Mouse (Mus musculus) embryonic facial prominence, embryonic 15.5 days (tissue): Measurements from ENCODE around the gene Pip5k1c. TPM values are rescaled to one million over a fixed set of nuclear protein-coding genes. Genes with fewer than 3 reads are reported as not detected.

Experiments used
- ATAC-seq: fragments of 200-750 bp; cut with Nextera tagmentation; 2 replicates; pipeline ENCODE4 v1.8.0; 2017; ENCODE audit warnings: low read depth, moderate TSS enrichment; ENCODE audit not compliant: insufficient number of reproducible peaks, low FRiP score, low TSS enrichment
- H3K27ac ChIP-seq: fragments of 300-500 bp; sonication (generic); replicated peaks from 2 replicates; pipeline ENCODE4 v1.5.1; 2015; ENCODE audit warnings: mild to moderate bottlenecking, inconsistent platforms
- H3K27me3 ChIP-seq: fragments of 300-500 bp; sonication (generic); 2 replicates; pipeline ENCODE4 v1.6.1; 2015; ENCODE audit warnings: inconsistent platforms
- H3K36me3 ChIP-seq: fragments of 300-500 bp; sonication (generic); 2 replicates; pipeline ENCODE4 v1.6.1; 2015; ENCODE audit warnings: mild to moderate bottlenecking, inconsistent platforms
- H3K4me1 ChIP-seq: fragments of 300-500 bp; sonication (generic); 2 replicates; pipeline ENCODE4 v1.6.1; 2015; ENCODE audit warnings: inconsistent platforms
- H3K4me2 ChIP-seq: fragments of 300-500 bp; sonication (generic); replicated peaks from 2 replicates; pipeline ENCODE4 v1.6.1; 2015; ENCODE audit warnings: mild to moderate bottlenecking, inconsistent platforms
- H3K4me3 ChIP-seq: fragments of 300-500 bp; sonication (generic); replicated peaks from 2 replicates; pipeline ENCODE4 v1.5.1; 2015; ENCODE audit warnings: mild to moderate bottlenecking, inconsistent platforms
- H3K9ac ChIP-seq: fragments of 300-500 bp; sonication (generic); 2 replicates; pipeline ENCODE4 v1.6.1; 2015; ENCODE audit warnings: inconsistent platforms
- H3K9me3 ChIP-seq: fragments of 300-500 bp; sonication (generic); replicated peaks from 2 replicates; pipeline ENCODE4 v1.6.1; 2016; ENCODE audit warnings: inconsistent platforms
- WGBS: fragments of 180-500 bp; shearing (Covaris S2); methylation state at CpG from one replicate; pipeline ENCODE4 v1.1.7; 2015; 5-methylcytosine and 5-hydroxymethylcytosine counted together
- polyA plus RNA-seq: library from polyadenylated mRNA; unstranded; fragments of >200 nt; fragmentation: Nextera tagmentation; extraction: Ambion mirVana; gene quantifications from 2 replicates; pipeline ENCODE4 v1.2.1, GENCODE M21; 2015

Gene Pip5k1c
- polyA plus RNA-seq, 1 experiment from 2014 or later, result 53.8 TPM

GRCm38 (mm10) chr10:81304597-81305238 lies 12.0 kb downstream of the Pip5k1c start:
- Histone ChIP-seq H3K27me3 (no peaks in the 10 kb centered on the region), H3K9ac (no peak overlapping the region), H3K27ac (no peak overlapping the region), H3K36me3 (peaks cover 42% of the 10 kb centered on the region), H3K4me2 (no peak overlapping the region), H3K4me3 (no peak overlapping the region), H3K4me1 (peaks cover 24% of the 10 kb centered on the region), H3K9me3 (no peaks in the 10 kb centered on the region)
- WGBS, result 29% methylated on average over 7 of the region's 9 CpGs
- ATAC-seq, result no peak

DNA sequence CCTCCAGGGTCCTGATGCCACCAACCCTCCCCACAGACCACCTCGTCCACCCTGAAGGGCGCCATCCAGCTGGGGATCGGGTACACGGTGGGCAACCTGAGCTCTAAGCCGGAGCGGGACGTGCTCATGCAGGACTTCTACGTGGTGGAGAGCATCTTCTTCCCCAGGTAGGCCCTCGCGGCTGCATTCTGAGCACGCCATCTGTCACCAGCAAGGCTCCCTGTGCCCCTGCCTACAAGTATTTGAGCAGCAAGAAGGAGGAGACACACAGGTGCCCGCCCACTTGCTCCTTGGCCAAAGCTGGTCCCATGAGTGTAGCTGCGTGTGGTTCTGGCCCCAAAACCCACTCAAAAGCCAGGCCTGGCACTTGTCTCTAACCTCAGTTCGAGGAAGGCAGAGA lies 12.9 kb downstream of the Pip5k1c start:
- H3K27me3 ChIP-seq, result no peaks in the 10 kb centered on the region
- ATAC-seq, result no peak
- H3K36me3 ChIP-seq, result peaks cover 51% of the 10 kb centered on the region
- 94% methylated on average over 14 of the region's 14 CpGs for WGBS
- no peaks in the 10 kb centered on the region for H3K9me3 ChIP-seq
- no peak overlapping the region for H3K4me3 ChIP-seq
- H3K27ac ChIP-seq, result no peak overlapping the region
- no peak overlapping the region for H3K9ac ChIP-seq
- no peak overlapping the region for H3K4me2 ChIP-seq
- peaks cover 24% of the 10 kb centered on the region for H3K4me1 ChIP-seq

DNA sequence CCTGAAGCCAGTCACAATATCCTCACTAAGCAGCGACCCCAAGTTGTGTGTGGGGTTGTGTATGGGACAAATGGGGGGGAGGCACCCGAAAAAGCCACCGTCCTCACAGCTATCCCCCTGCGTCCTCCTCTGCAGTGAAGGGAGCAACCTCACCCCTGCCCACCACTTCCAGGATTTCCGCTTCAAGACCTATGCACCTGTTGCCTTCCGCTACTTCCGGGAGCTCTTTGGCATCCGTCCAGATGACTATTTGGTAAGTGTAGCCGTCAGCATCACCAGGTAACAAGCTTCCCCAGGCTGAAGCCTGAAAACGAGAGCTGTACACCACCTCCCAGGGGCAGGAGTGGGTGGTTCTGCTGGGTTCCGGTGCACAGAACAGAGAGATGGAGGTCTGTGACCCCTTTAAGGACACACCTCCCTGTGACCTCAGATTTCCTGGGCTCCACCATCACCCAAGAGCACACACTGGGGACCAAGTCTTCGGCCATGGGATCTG lies 13.5 kb downstream of the Pip5k1c start:
- Histone ChIP-seq H3K4me2 (no peak overlapping the region), H3K9ac (no peak overlapping the region), H3K9me3 (no peaks in the 10 kb centered on the region), H3K27ac (no peak overlapping the region), H3K36me3 (peaks cover 57% of the 10 kb centered on the region), H3K4me1 (peaks cover 21% of the 10 kb centered on the region), H3K27me3 (no peaks in the 10 kb centered on the region), H3K4me3 (no peak overlapping the region)
- WGBS, result 88% methylated on average over 12 of the region's 12 CpGs
- ATAC-seq, result no peak

GRCm38 (mm10) chr10:81306837-81307682 lies 14.3 kb downstream of the Pip5k1c start:
- peaks cover 65% of the 10 kb centered on the region for H3K36me3 ChIP-seq
- ATAC-seq, result no peak

DNA sequence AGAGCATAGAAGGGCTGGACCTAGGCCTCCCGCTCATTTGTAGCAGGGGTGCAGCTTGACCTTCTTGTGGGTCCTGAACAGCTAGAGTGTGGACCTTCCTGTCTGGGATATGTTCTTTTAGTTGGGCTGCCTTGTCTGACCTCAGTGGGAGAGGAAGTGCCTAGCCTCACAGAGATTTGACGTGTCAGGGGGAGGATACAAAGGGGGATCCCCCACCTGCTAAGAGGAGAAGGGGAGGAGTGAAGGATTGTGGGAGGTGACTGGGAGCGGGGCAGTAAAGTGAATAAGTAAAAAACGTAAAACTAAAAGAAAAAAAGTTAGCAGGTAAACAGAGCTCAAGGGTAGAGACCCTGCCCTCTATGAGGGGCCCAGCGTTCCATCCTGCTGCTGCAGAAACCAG lies 16.8 kb downstream of the Pip5k1c start:
- no peaks in the 10 kb centered on the region for H3K4me1 ChIP-seq
- H3K9ac ChIP-seq, result no peak overlapping the region
- no peaks in the 10 kb centered on the region for H3K9me3 ChIP-seq
- 88% methylated on average over 5 of the region's 5 CpGs for WGBS
- H3K27me3 ChIP-seq, result no peaks in the 10 kb centered on the region
- H3K36me3 ChIP-seq, result peaks cover 90% of the 10 kb centered on the region
- no peak for ATAC-seq
- no peak overlapping the region for H3K4me3 ChIP-seq
- no peak overlapping the region for H3K27ac ChIP-seq
- H3K4me2 ChIP-seq, result no peak overlapping the region

More at GRCm38 (mm10) chr10:81306837-81307682, 14.3 kb downstream of the Pip5k1c start:
- no peaks in the 10 kb centered on the region for H3K27me3 ChIP-seq
- H3K9ac ChIP-seq, result no peak overlapping the region
- H3K27ac ChIP-seq, result no peak overlapping the region
- 90% methylated on average over 21 of the region's 21 CpGs for WGBS
- H3K9me3 ChIP-seq, result no peaks in the 10 kb centered on the region
- H3K4me2 ChIP-seq, result no peak overlapping the region
- peaks cover 16% of the 10 kb centered on the region for H3K4me1 ChIP-seq
- no peak overlapping the region for H3K4me3 ChIP-seq

GRCm38 (mm10) chr10:81313581-81313980 lies 20.8 kb downstream of the Pip5k1c start:
- Histone ChIP-seq H3K9me3 (no peaks in the 10 kb centered on the region), H3K4me1 (peaks cover 25% of the 10 kb centered on the region), H3K27me3 (no peaks in the 10 kb centered on the region), H3K9ac (no peak overlapping the region), H3K4me3 (no peak overlapping the region), H3K27ac (no peak overlapping the region), H3K36me3 (peaks cover 85% of the 10 kb centered on the region), H3K4me2 (no peak overlapping the region)
- no peak for ATAC-seq
- 92% methylated on average over 13 of the region's 13 CpGs for WGBS

DNA sequence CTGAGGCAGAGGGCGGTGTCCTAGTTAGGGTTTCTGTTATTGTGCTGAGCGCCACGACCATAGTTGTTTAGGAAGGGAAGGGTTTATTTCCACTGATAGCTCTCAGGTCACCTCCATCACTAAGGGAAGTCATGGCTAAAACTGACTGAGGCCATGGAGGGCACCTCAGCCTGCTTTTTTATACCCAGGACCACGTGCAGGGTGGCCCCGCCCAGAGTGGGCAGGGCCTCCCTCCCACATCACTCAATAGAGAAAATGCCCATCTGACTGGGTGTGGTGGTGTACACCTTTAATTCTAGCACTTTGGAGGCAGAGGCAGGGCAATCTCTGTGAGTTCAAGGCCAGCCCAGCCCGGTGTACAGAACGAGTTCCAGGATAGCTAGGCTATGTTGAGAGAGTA lies 21.4 kb downstream of the Pip5k1c start:
- 77% methylated on average over 7 of the region's 7 CpGs for WGBS
- peaks cover 81% of the 10 kb centered on the region for H3K36me3 ChIP-seq

GRCm38 (mm10) chr10:81315587-81315986 lies 22.8 kb downstream of the Pip5k1c start:
- Histone ChIP-seq H3K4me1 (peaks cover 39% of the 10 kb centered on the region), H3K4me3 (no peak overlapping the region), H3K9me3 (no peaks in the 10 kb centered on the region), H3K9ac (no peak overlapping the region), H3K27ac (no peak overlapping the region), H3K36me3 (peaks cover 68% of the 10 kb centered on the region), H3K27me3 (no peaks in the 10 kb centered on the region), H3K4me2 (no peak overlapping the region)
- WGBS, result 92% methylated on average over 16 of the region's 16 CpGs
- ATAC-seq, result no peak

More for the DNA sequence above, 21.4 kb downstream of the Pip5k1c start:
- Histone ChIP-seq H3K4me1 (peaks cover 31% of the 10 kb centered on the region), H3K4me2 (no peak overlapping the region), H3K9me3 (no peaks in the 10 kb centered on the region), H3K27ac (no peak overlapping the region), H3K9ac (no peak overlapping the region), H3K4me3 (no peak overlapping the region), H3K27me3 (no peaks in the 10 kb centered on the region)
- ATAC-seq, result no peak

GRCm38 (mm10) chr10:81316338-81317060 lies 23.7 kb downstream of the Pip5k1c start:
- H3K9ac ChIP-seq, result peak overlapping the region; percentile 35
- no peaks in the 10 kb centered on the region for H3K9me3 ChIP-seq
- H3K4me1 ChIP-seq, result peaks cover 40% of the 10 kb centered on the region
- no peak for ATAC-seq
- H3K36me3 ChIP-seq, result peaks cover 58% of the 10 kb centered on the region
- H3K27me3 ChIP-seq, result no peaks in the 10 kb centered on the region
- peak overlapping the region; percentile 57 for H3K4me2 ChIP-seq
- peak overlapping the region; percentile 58 for H3K27ac ChIP-seq
- WGBS, result 45% methylated on average over 16 of the region's 16 CpGs
- peak overlapping the region; percentile 36 for H3K4me3 ChIP-seq

GRCm38 (mm10) chr10:81317273-81317672 lies 24.5 kb downstream of the Pip5k1c start:
- Histone ChIP-seq H3K36me3 (peaks cover 51% of the 10 kb centered on the region), H3K4me1 (peaks cover 48% of the 10 kb centered on the region), H3K9ac (peak overlapping the region; percentile 35), H3K27ac (peak overlapping the region; percentile 58), H3K4me3 (peak overlapping the region; percentile 36), H3K4me2 (peak overlapping the region; percentile 57), H3K27me3 (no peaks in the 10 kb centered on the region), H3K9me3 (no peaks in the 10 kb centered on the region)
- 17% methylated on average over 18 of the region's 20 CpGs for WGBS
- no peak for ATAC-seq
